Mouse (Mus musculus) small intestine, adult 2 months (tissue): ENCODE data around the gene Dnali1.

Experiments used
- CTCF ChIP-seq: fragments of 200-500 bp; IDR thresholded peaks from 2 replicates; pipeline ENCODE4 v1.5.1; 2012; ENCODE audit warnings: low read depth, mild to moderate bottlenecking, control low read depth, inconsistent platforms, low read length, moderate library complexity, mixed read lengths; ENCODE audit not compliant: insufficient replicate concordance, insufficient read length; ENCODE audit errors: extremely low read depth
- POLR2A ChIP-seq: fragments of 200-500 bp; IDR thresholded peaks from 2 replicates; pipeline ENCODE4 v1.6.1; 2012; ENCODE audit warnings: low read depth, mild to moderate bottlenecking, control low read depth, inconsistent platforms, low read length, moderate library complexity

DNA sequence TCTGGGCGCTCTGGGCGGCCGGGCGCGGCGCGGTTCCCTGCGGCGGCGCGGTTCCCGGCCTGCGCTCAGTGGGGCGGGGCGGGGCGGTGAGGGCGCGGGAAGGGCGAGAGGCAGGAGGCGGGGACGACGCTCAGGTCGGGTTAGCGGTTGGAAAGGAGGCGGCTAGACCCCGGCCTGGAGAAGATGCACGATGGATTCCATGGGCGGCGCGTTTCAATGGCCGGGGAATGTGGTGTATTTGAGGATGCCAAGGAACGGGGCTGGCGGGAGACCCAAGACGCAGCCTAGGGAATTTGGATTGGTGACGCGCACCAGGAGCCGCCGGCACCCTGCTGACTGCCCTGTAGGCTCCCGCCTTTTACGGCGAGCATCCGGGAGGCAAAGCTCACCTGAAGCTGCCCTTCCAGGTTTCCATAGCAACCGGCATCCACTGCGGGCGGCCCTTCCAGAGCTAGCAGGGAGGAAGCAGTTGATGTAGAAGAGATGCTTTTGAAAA, 19.9 kb upstream of the Dnali1 start:
- TF ChIP-seq POLR2A = no peak
- no peak for TF ChIP-seq CTCF
